Mouse (Mus musculus): ENCODE measurements around the gene Zfp629.

The Zfp629 gene

DNA sequence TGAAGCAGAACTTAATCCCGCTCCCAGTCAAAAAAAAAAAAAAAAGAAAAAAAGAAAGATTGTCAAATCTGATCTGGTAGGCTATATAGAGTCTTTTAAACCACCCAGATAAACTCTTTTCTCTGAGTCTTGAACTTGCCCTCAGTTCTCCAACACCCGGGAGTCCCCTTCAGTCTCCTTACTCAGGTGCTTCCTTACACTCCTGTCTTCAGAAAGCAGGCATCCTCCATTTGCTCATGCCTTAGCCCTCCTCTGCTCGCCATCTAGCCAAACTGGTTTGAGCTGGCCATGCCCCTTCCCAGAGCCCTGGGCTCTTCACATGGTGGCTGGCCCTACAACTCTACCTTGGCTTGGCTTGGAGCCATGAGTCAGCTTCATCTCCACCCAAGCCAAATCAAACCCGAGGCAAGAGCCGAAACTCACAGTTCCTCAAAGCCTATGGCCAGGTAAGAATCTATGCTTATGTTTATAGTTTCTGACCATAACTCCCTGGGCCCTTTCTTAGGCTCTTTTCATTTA, 54.2 kb downstream of the Zfp629 start, which contains the start of gene Tmem265:
Gene Tmem265 (plus strand): TSS at position 51 of the 519 bp plus-strand sequence.
- no peak for DNase-seq

DNA sequence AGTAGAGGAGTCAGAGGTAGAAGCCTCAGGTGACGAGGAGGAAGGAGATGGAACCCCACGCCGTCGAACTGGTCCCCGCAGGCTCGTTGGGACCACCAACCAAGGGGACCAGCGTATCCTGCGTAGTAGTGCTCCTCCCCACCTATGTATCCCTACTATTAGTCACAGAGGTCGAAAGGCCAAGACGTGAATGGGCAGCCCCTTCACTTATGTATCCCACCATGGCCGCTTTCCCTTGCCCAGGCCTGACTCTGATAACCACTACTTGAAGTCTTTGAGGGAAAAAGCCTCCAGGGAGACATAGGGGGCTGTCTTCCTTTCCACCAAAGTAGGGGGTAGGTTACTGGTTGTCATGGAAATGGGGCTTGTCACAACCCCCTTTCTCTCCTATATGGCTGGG, 55.0 kb downstream of the Zfp629 start:
- DNase-seq = no peak

Measured in cerebellum, adult 9-10 months (tissue).